Mouse (Mus musculus): ENCODE results near the gene Dlgap5. TPM values are rescaled to one million over a fixed set of nuclear protein-coding genes. Genes with fewer than 3 reads are reported as not detected.

Dlgap5 gene
- total RNA-seq, 1 experiment from 2014 or later, result 5.6 TPM

GRCm38 (mm10) chr14:47352272-47352671 is 65.9 kb downstream of the Dlgap5 start:
- no peak for DNase-seq

GRCm38 (mm10) chr14:47350974-47351373 is 67.2 kb downstream of the Dlgap5 start:
- no peak for DNase-seq

- DNase-seq, result no peak
Observed at GRCm38 (mm10) chr14:47346715-47347114, 71.5 kb downstream of the Dlgap5 start.

- no peak for DNase-seq
Observed at GRCm38 (mm10) chr14:47341811-47342291, 76.4 kb downstream of the Dlgap5 start.

- no peak for DNase-seq
Observed at GRCm38 (mm10) chr14:47340231-47340925, 77.8 kb downstream of the Dlgap5 start.

Other genes with a start within 250 kb of the Dlgap5 start
- gene Gch1, start 229.0 kb downstream of the Dlgap5 start, total RNA-seq (2021), result 66.2 and 71.6 TPM in 2 replicates
- 4.8 and 7.5 TPM in 2 replicates for gene Wdhd1, start 141.6 kb downstream of the Dlgap5 start, total RNA-seq (2021)
- gene Socs4, start 141.5 kb downstream of the Dlgap5 start, total RNA-seq (2021), result 20.1 and 20.6 TPM in 2 replicates
- gene Mapk1ip1l, start 120.1 kb downstream of the Dlgap5 start, total RNA-seq (2021), result 60.6 and 77.5 TPM in 2 replicates
- gene Lgals3, start 50.7 kb downstream of the Dlgap5 start, total RNA-seq (2021), result 5.2 and 10.2 TPM in 2 replicates
- 19.6 and 25.3 TPM in 2 replicates for gene Fbxo34, start 32.0 kb upstream of the Dlgap5 start, total RNA-seq (2021)
- 13.9 and 17.4 TPM in 2 replicates for gene Atg14, start 152.2 kb upstream of the Dlgap5 start, total RNA-seq (2021)
- gene Ktn1, start 230.0 kb upstream of the Dlgap5 start, total RNA-seq (2021), result 58.6 and 76.6 TPM in 2 replicates

Data from adrenal gland, postnatal 25 days (tissue).